8 mouse cellular contexts compared by ENCODE assay signal in the genomic region with DNA sequence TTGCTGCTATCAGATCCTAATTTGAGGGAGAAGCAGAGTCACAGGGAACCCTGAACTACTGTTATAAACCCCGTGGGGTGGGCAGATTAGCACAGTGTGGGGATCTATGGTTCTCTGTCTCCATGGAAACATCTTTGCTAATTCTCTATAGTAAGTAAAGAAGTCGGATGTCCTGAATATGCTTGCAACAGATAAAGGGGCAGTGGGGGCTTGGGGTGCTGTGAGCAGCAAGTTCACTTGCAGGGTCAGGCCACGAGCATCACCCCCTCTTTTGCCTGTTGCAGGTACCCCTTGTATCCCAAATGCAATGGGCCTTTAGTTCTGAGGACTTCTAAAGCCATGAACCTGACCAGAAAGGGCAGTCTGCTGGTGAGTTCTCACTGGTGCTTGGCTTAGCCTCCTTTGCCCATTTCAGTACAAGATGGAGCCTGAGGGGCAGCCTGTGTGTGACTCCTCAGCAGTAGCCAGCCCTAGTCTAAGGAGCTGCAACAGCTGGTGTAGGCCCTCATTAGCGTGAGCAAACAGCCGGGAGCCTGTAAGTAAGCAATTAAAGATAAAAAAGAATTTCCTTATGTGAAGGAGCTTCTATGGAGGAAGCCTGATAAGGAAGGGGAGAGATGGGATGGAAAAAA. TPM values are rescaled to one million over a fixed set of nuclear protein-coding genes. Genes with fewer than 3 reads are reported as not detected.
DNase-seq lines count a peak whose midpoint lies in the region; ATAC-seq lines count a peak whose summit lies in the region.
"Not testable (repeated sequence)": the region's sequence is repeated elsewhere in the genome, so short reads cannot be mapped to it uniquely, and the experiment has no call there.
"Had no signal": no experiment of that assay in that cellular context is flagged by ENCODE, and none has a peak within 500 bp of the region (broad histone marks: within the 10 kb centered on the region; RNA-seq: fewer than 3 reads in every experiment).

No protein-coding gene starts in this region.

- H3K27ac ChIP-seq in forebrain, embryonic 13.5 days; heart, embryonic 14.5 days (replicated peaks in 1 of 2; ENCODE audit: control insufficient read depth in 1 of 2, insufficient read depth in 1 of 2, low read depth in 2 of 2, low read length in 2 of 2); hindbrain, embryonic 15.5 days (replicated peaks); limb, embryonic 11.5 days (replicated peaks; ENCODE audit: low read depth, low read length); lung, embryonic 15.5 days; midbrain, embryonic 14.5 days (replicated peaks; ENCODE audit: low read depth, low read length); neural tube, embryonic 15.5 days (replicated peaks): not testable (repeated sequence)

- H3K36me3 ChIP-seq in forebrain, embryonic 13.5 days (ENCODE audit: poor library complexity, severe bottlenecking); heart, embryonic 14.5 days (ENCODE audit: control insufficient read depth, insufficient read depth, low read length); hindbrain, embryonic 15.5 days; limb, embryonic 11.5 days (ENCODE audit: control insufficient read depth, insufficient read depth, low read length); lung, embryonic 15.5 days; midbrain, embryonic 14.5 days (ENCODE audit: control insufficient read depth, insufficient read depth, low read length); neural tube, embryonic 15.5 days: not testable (repeated sequence)

- not testable (repeated sequence) for H3K4me1 ChIP-seq in forebrain, embryonic 13.5 days; heart, embryonic 14.5 days (ENCODE audit: control insufficient read depth in 2 of 2, insufficient read depth in 2 of 2, low read length in 2 of 2); hindbrain, embryonic 15.5 days (replicated peaks); limb, embryonic 11.5 days (ENCODE audit: control insufficient read depth, insufficient read depth, low read length); lung, embryonic 15.5 days; midbrain, embryonic 14.5 days (ENCODE audit: control insufficient read depth, insufficient read depth, low read length); neural tube, embryonic 15.5 days

- not testable (repeated sequence) for H3K9me3 ChIP-seq in forebrain, embryonic 13.5 days (replicated peaks); heart, embryonic 14.5 days (ENCODE audit: control insufficient read depth, low read length); hindbrain, embryonic 15.5 days; limb, embryonic 11.5 days (ENCODE audit: control insufficient read depth, low read length); lung, embryonic 15.5 days; midbrain, embryonic 14.5 days (ENCODE audit: control insufficient read depth, low read length); neural tube, embryonic 15.5 days (replicated peaks)

- H3K27me3 ChIP-seq in forebrain, embryonic 13.5 days; heart, embryonic 14.5 days (ENCODE audit: control insufficient read depth, insufficient read depth, low read length); hindbrain, embryonic 15.5 days; limb, embryonic 11.5 days (ENCODE audit: control insufficient read depth, insufficient read depth, low read length); lung, embryonic 15.5 days; midbrain, embryonic 14.5 days (ENCODE audit: control insufficient read depth, insufficient read depth, low read length); neural tube, embryonic 15.5 days (replicated peaks): not testable (repeated sequence)

- not testable (repeated sequence) for H3K4me3 ChIP-seq in forebrain, embryonic 13.5 days; heart, embryonic 14.5 days (ENCODE audit: control insufficient read depth in 1 of 2, insufficient read depth in 1 of 2, low read depth in 1 of 2, low read length in 2 of 2); hindbrain, embryonic 15.5 days; limb, embryonic 11.5 days (ENCODE audit: low read depth, low read length); lung, embryonic 15.5 days; midbrain, embryonic 14.5 days (replicated peaks; ENCODE audit: low read depth, low read length); neural tube, embryonic 15.5 days (replicated peaks)

- ATAC-seq in forebrain, embryonic 13.5 days, result peak; percentile 50; the same call in 1 of the 2 replicates
- peak; percentile 59 for ATAC-seq in heart, embryonic 14.5 days (ENCODE audit: insufficient number of reproducible peaks, insufficient read depth, low FRiP score, low read depth)
- peak; percentile 69; the same call in 1 of the 2 replicates for ATAC-seq in hindbrain, embryonic 15.5 days (ENCODE audit: low FRiP score, low read depth)
- ATAC-seq in limb, embryonic 11.5 days (ENCODE audit: insufficient number of reproducible peaks, low FRiP score, low TSS enrichment, low read depth), result peak; percentile 62
- peak; percentile 62 for ATAC-seq in lung, embryonic 15.5 days (ENCODE audit: borderline replicate concordance, extremely low read depth, low FRiP score, low TSS enrichment)
- peak; percentile 76 for ATAC-seq in midbrain, embryonic 14.5 days (ENCODE audit: low FRiP score, low TSS enrichment)
- peak; percentile 50; the same call in 1 of the 2 replicates for ATAC-seq in neural tube, embryonic 15.5 days (ENCODE audit: low FRiP score)

- WGBS in forebrain, embryonic 13.5 days, result 70% methylated on average over 2 of the region's 5 CpGs
- WGBS in heart, embryonic 14.5 days, result 50% methylated on average over 1 of the region's 5 CpGs
- WGBS in hindbrain, embryonic 15.5 days, result 68% methylated on average over 2 of the region's 5 CpGs
- WGBS in limb, embryonic 11.5 days, result 56% methylated on average over 1 of the region's 5 CpGs
- 47% methylated on average over 2 of the region's 5 CpGs for WGBS in lung, embryonic 15.5 days
- 73% methylated on average over 1 of the region's 5 CpGs for WGBS in midbrain, embryonic 14.5 days
- WGBS in neural tube, embryonic 15.5 days, result 54% methylated on average over 2 of the region's 5 CpGs

- H3K9ac ChIP-seq in forebrain, embryonic 13.5 days; heart, embryonic 14.5 days (ENCODE audit: low read length); hindbrain, embryonic 15.5 days; limb, embryonic 11.5 days (ENCODE audit: low read length); lung, embryonic 15.5 days; midbrain, embryonic 14.5 days (replicated peaks; ENCODE audit: low read length); neural tube, embryonic 15.5 days (replicated peaks): not testable (repeated sequence)

- H3K4me2 ChIP-seq in forebrain, embryonic 13.5 days; heart, embryonic 14.5 days (ENCODE audit: low read length); hindbrain, embryonic 15.5 days; limb, embryonic 11.5 days (ENCODE audit: low read depth, severe bottlenecking); lung, embryonic 15.5 days; midbrain, embryonic 14.5 days (ENCODE audit: low read length); neural tube, embryonic 15.5 days: not testable (repeated sequence)

- not testable (repeated sequence) for DNase-seq in limb, embryonic 11.5 days (ENCODE audit: low spot score); midbrain, embryonic 14.5 days

RNA-seq across cellular contexts. Expression of gene Slc16a14, which starts 58.9 kb away (rescaled TPM):
- polyA plus RNA-seq in forebrain, embryonic 13.5 days (2015; fragmentation: Nextera tagmentation; extraction: Ambion mirVana), result 10.9 and 15.6 TPM in 2 replicates
- 0.12 and 0.44 TPM in 2 replicates for polyA plus RNA-seq in heart, embryonic 14.5 days (2014; fragmentation: Nextera tagmentation; extraction: Ambion mirVana)
- polyA plus RNA-seq in hindbrain, embryonic 15.5 days (2015; fragmentation: Nextera tagmentation; extraction: Ambion mirVana), result 13.1 and 19.0 TPM in 2 replicates
- polyA plus RNA-seq in limb, embryonic 11.5 days (2014; fragmentation: Nextera tagmentation; extraction: Ambion mirVana), result 0.05 and 0.07 TPM in 2 replicates
- polyA plus RNA-seq in lung, embryonic 15.5 days (2015; fragmentation: Nextera tagmentation; extraction: Ambion mirVana), result 0.06 and 0.30 TPM in 2 replicates
- 14.1 and 20.5 TPM in 2 replicates for polyA plus RNA-seq in midbrain, embryonic 14.5 days (2014; fragmentation: Nextera tagmentation; extraction: Ambion mirVana)
- polyA plus RNA-seq in neural tube, embryonic 15.5 days (2015; fragmentation: Nextera tagmentation; extraction: Ambion mirVana), result 10.4 and 11.0 TPM in 2 replicates
- polyA plus RNA-seq: CD4-positive, CD25-positive, alpha-beta regulatory T cell, adult 4 months had no signal
